Mouse (Mus musculus): ENCODE measurements around the gene Slc39a13.

- TF ChIP-seq CTCF (IDR thresholded peaks at IDR 0.05; ENCODE audit: low read depth): no peak
- no peak for TF ChIP-seq EP300 (optimal IDR thresholded peaks at IDR 0.05)
These were observed 43.6 kb upstream of the Slc39a13 start for GRCm38 (mm10) chr2:91113852-91114251.
